Mouse (Mus musculus): ENCODE results near the gene Usp1.
"Not testable (repeated sequence)": the region's sequence is repeated elsewhere in the genome, so short reads cannot be mapped to it uniquely, and the experiment has no call there.

DNA sequence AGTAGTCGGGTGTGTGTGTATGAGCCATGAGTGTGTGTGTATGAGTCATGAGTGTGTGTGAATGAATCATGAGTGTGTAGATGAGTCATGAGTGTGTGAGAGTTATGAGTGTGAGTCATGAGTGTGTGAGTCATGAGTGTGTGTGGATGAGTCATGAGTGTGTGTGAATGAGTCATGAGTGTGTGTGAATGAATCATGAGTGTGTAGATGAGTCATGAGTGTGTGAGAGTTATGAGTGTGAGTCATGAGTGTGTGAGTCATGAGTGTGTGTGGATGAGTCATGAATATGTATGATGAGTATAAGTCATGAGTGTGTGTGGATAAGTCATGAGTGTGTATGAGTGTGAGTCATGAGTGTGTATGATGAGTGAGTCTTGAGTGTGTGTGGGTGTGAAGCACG is 54.7 kb downstream of the Usp1 start:
- TF ChIP-seq POLR2A (IDR thresholded peaks at IDR 0.05; ENCODE audit: insufficient read depth, low read length); CTCF (IDR thresholded peaks at IDR 0.05; ENCODE audit: low read depth, low read length): not testable (repeated sequence)
